Mouse (Mus musculus): ENCODE data around the gene Slc25a12. TPM values are rescaled to one million over a fixed set of nuclear protein-coding genes. Genes with fewer than 3 reads are reported as not detected.

Slc25a12 gene
- total RNA-seq, 2 experiments from 2014 or later, result 379 to 427 TPM

DNA sequence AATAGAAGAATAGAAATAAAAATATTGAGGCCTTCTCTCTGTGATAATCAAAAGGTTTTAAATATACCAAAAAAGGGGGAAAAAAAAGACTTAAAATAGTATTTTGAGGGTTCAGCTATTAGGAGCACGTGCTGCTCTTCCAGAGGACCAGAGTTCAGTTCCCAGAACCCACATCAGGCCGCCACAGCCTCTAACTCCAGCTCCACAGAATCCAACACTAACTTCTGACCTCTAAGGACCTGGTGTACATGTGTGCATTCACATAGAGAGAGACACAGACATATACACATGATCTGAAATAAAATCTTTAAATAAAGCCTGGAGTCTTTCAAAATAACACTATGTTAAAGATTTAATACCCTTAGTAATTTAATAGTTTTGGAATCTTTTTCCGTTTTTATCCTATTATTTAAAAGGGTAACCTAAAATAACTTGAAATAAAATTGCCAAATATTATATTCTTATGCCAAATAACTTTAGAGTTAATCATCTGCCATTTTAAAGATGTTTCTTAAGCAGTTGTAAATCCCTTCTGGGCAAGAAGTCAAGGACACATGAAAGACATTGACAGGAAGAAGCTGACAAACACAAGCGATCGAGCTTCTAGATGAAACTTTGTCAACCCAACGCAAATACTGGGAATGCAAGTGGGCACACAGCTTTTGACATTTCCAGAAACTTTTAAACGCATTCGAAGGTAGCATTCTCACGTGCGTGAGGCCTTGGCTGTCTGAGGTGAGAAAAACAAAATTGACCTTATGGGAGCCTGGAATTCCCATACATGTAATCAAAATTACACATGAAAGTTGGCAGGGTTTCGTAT is 16.4 kb downstream of the Slc25a12 start:
- DNase-seq (ENCODE audit: low spot score), result no peak

- no peak for DNase-seq (ENCODE audit: low spot score)
Observed at GRCm38 (mm10) chr2:71350181-71350580, 17.4 kb downstream of the Slc25a12 start.

DNA sequence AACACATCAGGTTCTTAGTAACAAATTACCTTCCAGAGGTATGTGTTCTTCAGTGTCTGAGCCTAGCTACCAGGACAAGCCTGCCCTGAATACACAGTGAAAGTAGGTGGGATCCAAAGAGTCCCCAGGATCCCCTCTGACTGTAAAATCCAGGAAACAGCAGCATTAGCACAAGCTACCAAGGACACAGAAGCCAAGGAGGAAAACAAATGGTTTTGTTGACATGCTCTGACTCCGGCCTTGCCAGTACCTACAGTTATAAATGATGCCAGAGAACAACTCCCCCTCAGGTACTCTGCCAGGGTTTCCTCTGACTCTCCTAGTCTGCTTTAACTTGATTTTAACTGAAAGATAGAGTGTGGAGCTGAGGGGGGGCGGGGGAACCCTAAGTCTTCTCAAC is 18.0 kb downstream of the Slc25a12 start:
- DNase-seq (ENCODE audit: low spot score), result no peak

- DNase-seq (ENCODE audit: low spot score), result no peak
Observed at GRCm38 (mm10) chr2:71347732-71348490, 19.6 kb downstream of the Slc25a12 start.

DNA sequence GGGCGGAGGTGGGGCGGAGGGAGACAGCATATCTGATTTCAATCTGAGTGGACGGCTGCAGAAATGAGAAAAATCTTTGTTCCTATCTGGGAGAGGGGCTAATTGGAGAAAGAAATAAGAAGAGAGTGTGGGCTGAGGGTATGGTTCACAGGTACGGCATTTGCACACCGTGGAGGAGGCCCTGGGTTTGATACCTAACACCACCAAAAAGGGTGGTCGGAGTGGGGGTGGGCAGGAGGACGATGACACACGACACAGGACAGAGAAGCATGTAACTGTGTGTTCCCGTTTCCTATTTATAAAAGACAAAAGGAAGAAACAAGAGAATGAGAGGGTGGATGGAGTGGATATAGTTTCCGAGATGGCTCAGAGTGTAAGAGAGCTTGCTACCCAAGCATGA is 20.4 kb downstream of the Slc25a12 start:
- no peak for DNase-seq (ENCODE audit: low spot score)

- DNase-seq (ENCODE audit: low spot score), result no peak
Observed at GRCm38 (mm10) chr2:71343884-71344640, 23.5 kb downstream of the Slc25a12 start.

GRCm38 (mm10) chr2:71340126-71340525 is 27.4 kb downstream of the Slc25a12 start:
- DNase-seq (ENCODE audit: low spot score), result no peak

DNA sequence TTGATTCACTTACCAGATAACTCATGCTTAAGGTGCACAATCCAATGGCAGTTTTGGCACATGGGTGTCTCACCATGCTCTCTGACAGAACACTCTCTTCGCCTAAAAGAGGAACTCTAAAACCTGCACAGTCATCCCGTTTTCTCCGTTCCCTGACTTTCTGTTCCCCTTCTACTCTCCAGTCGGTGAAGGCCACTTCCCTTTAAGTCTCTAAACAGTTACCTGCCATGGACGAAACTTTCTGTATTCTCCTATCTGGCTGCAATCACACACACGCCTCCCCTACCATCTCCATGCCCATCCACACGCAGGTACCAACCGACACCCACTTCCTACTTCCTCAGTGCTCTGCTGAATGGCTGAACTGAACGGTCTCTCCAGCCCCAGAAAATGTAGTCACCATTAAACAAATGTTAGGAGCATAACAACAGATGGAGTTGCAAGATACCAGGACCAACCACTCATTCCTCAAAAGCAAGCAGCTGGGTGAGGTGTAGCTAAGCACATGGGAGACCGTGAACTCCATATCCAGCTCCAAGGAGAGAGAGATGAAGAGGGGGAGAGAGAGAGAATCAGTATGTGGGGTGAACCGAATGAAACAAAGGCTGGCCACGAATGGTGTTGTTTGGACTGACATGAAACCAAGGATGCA is 29.3 kb downstream of the Slc25a12 start:
- DNase-seq (ENCODE audit: low spot score), result no peak

DNA sequence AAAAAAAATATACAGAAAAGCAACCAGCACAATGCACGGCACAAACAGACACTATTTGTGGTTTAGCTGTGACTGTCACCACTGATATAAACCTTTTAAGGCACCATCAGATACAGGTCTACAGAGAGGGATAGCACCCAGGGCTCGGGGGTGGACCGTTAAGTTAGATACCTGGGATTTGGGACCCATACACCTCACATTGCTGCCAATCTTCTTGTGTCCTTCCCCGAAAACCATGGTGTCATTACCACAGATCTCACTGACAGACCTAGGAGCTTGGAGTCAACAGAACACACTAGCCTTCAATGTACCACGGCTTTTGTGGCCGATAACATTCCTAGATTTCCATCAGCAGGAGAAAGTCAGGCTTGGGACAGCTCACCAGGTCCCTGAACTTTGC is 30.9 kb downstream of the Slc25a12 start:
- no peak for DNase-seq (ENCODE audit: low spot score)

DNA sequence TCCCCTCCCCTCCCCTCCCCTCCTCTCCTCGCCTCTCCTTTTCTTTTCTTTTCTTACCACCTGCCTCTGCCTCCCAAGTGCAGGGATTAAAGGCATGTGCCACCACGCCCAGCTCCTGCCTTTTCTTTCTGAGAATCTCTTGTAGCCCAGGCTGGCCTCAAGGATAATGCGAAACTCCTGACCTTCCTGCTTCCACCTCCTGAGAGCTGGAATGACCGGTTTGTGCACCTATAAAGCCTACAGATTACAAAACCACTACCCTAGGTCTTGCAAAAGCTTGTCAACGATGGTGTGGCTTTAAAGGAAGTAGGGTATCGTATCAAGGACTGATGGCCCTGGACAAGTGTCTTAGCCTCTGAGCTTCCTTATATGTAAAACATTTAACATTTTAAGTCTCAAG is 31.3 kb downstream of the Slc25a12 start:
- no peak for DNase-seq (ENCODE audit: low spot score)

DNA sequence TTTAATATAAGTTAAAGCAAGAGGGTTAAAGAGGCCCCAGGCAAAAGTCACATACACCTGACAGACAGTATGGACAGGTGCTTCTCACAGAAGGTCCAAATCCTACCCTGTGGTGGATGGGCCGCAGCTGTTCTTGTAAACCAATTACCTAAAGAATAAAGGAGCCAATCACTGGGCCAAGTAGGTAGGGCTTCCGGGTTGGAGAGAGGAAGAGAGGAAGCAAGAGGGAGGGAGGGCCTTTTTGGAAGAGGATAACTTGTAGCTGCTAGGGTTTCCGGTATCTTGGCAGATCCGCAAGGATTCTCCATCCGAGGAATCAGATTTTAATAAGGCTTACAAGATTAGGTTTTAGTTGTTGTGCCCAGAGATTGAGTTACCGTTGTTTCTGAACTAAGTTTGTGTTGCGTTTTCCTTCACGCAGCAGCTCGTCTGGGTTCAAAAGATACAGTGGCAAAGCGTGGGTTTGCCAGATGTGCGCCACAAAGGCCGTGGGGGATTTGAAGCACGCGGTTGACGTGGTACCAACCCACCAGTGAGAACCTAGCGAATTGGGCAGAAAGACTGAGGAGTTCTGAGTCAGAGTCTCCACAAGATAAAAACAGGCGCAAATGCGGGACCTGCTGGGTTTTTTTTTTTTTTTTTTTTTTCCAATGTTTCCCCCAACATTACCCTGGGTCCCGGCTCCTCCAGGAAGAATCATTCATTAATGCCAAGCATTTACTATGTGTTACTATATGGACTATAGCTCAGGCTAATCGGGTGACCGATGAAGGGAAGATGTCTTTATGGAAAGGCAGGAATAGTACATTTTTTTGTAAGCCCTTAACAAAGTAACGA is 33.3 kb downstream of the Slc25a12 start:
- DNase-seq (ENCODE audit: low spot score), result no peak

DNA sequence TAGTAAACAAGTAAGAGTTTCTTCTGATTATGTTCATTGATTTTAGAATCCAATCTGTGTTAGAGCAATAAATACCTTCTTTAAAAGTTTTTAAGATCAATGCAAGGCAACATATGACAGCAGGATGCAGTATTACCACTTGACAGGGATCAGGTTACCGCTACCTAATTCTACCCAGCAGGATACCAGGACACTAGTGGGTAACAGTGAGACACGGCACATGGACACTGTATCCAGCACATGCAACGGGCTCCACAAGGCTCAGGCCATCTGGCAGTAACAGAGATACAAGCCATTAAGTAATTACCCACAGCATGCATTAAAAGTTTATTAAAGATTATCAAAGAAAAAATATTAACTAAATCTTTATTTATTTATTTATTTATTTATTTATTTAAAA is 37.8 kb downstream of the Slc25a12 start:
- no peak for DNase-seq (ENCODE audit: low spot score)

DNA sequence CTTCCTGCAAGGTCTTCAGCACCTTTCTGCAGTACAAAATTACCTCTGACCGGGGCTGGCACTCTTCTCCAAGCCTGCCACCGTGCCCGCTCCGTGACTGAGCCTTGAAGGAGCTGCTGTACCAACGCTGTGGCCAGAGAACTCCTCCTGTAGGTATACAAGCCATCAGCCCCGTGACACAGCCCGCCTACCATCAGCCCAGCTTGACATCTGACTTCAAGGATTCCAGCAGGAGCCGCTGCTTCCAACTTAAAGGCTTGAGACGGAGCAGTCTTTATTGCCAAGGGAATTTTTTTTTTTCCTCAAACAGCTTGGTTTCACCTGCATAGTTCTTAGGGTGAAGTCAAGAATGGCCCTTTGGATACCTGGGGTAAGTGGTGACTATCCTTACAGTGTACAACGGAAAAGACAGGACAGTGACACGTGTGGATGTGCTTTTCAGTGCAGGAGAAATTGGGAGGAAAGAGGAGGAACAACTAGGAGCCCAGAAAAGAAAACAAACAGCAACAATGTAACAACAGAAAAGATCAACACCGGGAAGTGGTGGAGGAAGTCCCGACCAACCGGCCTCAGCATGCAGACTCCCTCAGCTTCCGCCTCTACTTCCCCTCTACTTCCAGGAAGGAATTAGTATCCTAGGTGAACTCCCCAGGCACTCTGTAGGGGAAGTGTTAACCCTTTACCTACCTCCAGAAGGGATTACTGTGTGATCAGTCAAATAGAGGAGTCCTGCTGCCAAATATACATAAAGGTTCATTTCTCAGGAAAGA is 39.0 kb downstream of the Slc25a12 start:
- DNase-seq (ENCODE audit: low spot score), result no peak

DNA sequence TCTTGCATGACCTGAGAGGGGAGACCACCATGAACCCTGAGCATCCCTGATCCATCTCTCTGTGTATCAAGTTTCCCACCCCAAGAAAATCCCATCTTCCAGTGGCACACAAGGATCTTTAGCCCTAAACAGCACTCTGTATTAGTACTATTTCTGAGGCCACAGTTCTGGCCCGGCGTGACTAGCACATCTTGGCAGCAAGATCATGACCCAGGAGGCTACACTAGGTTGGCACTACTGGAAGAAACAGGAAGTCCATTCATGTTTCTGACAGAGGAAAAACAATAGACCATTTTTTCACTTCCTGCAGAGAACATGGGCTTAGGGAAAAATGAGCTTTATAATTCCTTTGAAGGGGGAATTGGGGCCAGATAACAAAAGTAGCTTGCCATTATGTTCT is 39.8 kb downstream of the Slc25a12 start:
- DNase-seq (ENCODE audit: low spot score), result no peak

GRCm38 (mm10) chr2:71326766-71327464 is 40.6 kb downstream of the Slc25a12 start:
- no peak for DNase-seq (ENCODE audit: low spot score)

DNA sequence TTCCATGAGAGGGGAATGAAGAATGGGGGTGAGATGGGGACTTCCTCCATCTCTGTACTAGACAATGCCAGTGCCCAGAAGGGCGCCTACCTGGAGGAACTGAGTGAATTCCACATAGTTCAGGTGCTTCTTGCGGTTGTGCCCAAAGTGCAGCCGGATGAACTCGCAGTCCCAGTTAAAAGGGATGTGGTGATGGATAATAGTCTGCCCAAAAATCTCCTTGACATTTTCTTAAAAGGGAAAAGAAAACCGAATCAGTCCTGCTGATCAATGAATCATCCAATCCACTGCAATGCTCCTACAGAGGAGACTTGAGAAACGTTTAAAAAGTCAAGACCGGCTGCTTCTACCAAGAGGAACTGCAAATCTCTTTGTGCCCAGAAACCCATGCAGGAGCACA is 43.7 kb downstream of the Slc25a12 start:
- no peak for DNase-seq (ENCODE audit: low spot score)

DNA sequence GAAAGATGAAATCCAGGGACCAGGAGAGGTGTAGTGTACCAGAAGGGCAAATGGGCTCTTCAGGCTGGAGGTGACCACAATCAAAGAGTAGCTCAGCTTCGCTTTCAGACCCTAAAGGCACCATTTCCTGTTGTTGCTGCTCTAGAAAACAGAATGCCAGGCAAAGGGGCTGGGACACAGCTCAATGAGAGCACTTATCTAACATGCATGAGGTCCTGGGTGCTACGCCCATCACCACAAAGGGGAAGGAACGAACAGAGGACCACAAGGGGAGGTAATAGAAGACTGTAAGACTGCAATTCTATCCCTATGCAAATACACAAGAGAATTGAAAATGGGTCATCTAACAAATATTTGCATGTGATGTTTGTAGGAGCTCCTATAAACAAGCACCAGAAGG is 46.1 kb downstream of the Slc25a12 start:
- DNase-seq (ENCODE audit: low spot score), result no peak

DNA sequence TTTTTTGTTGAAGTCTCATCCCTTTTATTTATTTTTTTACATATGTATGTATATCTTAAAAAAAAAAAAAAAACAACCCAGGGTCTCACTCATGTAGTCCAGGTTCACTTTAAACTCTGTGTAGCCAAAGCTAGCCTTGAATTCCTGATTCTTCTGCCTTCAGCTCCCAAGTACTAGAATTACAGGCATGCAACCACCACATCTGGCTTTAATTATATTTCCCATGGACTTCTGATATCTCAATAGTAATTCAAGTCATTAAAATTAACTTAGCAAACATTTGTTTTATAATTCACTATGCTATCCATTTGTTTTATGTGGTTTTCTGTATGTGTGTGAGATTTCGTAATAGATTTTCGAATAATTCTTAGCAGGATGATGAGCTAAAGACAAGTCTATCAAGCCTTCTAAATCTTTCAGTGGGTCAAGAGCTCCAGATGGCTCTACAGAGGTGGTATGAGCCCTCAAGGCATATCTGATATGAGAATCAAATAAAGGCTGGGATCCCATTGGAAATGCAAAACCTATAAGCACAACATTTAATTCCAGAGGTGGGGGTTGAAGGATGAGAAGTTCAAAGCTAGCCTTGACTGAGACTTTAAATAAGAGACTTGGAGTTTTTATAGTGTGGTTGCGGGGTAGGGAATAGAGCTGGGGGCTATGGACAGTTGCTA is 51.3 kb downstream of the Slc25a12 start:
- DNase-seq (ENCODE audit: low spot score), result no peak

DNA sequence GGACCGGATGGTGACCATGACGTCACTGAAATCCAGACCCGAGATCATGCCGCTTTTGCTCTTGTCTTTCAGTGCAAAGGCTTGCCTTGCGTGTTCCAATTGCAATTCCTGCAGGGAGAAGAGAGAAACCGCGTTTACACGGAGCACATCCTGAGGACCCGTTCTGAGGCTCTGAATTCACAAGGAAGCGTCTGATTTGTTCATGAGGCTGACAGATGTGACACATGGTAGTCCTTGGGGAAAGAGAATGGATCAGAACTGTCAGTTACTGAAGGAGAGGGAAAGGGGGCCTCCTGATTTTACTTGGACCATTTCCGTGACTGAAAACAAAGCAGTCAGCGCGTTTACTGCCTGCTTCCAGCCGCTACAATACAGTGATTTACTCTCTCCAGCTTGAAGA is 52.5 kb downstream of the Slc25a12 start:
- DNase-seq (ENCODE audit: low spot score), result no peak
